Comparison of ENCODE assay signal across 20 mouse cellular contexts in genomic region chr1:23834819-23835218, GRCm38 (mm10).
DNase-seq lines count a peak whose midpoint lies in the region; ATAC-seq lines count a peak whose summit lies in the region.
"Had no signal": no experiment of that assay in that cellular context is flagged by ENCODE, and none has a peak within 500 bp of the region (broad histone marks: within the 10 kb centered on the region; RNA-seq: fewer than 3 reads in every experiment).

No protein-coding gene starts in this region.

- peak; percentile 57 to 67 for DNase-seq in cerebellum, postnatal 10 days
- DNase-seq in cerebellum, adult 11 months = no peak
- DNase-seq in left cerebral cortex, postnatal 4 days = peak; percentile 46
- DNase-seq in left cerebral cortex, adult 8-10 months (ENCODE audit: low spot score in 2 of 2) = no peak
- DNase-seq in kidney, postnatal 10 days = no peak
- DNase-seq in adrenal gland, postnatal 4 days (ENCODE audit: low spot score in 2 of 2) = no peak
- DNase-seq: cerebellum, postnatal 25 days; gastrocnemius, postnatal 36 days; liver, postnatal 0 days; lung, postnatal 4 days; thymus, postnatal 4 days had no signal

- intact Hi-C loops in left cerebral cortex, postnatal 4 days (cut with DNase I) = no loop called here

- ATAC-seq in hindbrain, embryonic 16.5 days = peak; percentile 78
- ATAC-seq in midbrain, embryonic 16.5 days = peak; percentile 57
- ATAC-seq: inflammation-experienced regulatory T-cells, adult 6 months; liver, postnatal 0 days had no signal

- H3K9ac ChIP-seq in hindbrain, embryonic 16.5 days (ENCODE audit: low read depth, low read length) = no peak overlapping the region
- no peak overlapping the region for H3K9ac ChIP-seq in midbrain, embryonic 16.5 days (ENCODE audit: low read depth, low read length)
- H3K9ac ChIP-seq: embryonic facial prominence, embryonic 12.5 days; heart, embryonic 15.5 days; kidney, embryonic 15.5 days; liver, postnatal 0 days had no signal

- no peaks in the 10 kb centered on the region for H3K27me3 ChIP-seq in hindbrain, embryonic 16.5 days (replicated peaks; ENCODE audit: control insufficient read depth, insufficient read depth, low read length)
- H3K27me3 ChIP-seq in midbrain, embryonic 16.5 days (ENCODE audit: control insufficient read depth, insufficient read depth, low read depth, low read length) = no peaks in the 10 kb centered on the region
- H3K27me3 ChIP-seq: CH12.LX; embryonic facial prominence, embryonic 12.5 days; heart, embryonic 15.5 days; kidney, embryonic 15.5 days had no signal

- no peaks in the 10 kb centered on the region for H3K36me3 ChIP-seq in hindbrain, embryonic 16.5 days (ENCODE audit: control insufficient read depth, insufficient read depth, low read length)
- 0 out of 2 replicates have a peak, but pooled peaks cover 5% of the 10 kb centered on the region for H3K36me3 ChIP-seq in midbrain, embryonic 16.5 days (ENCODE audit: control insufficient read depth, insufficient read depth, low read length)
- H3K36me3 ChIP-seq: embryonic facial prominence, embryonic 12.5 days; heart, embryonic 15.5 days; kidney, embryonic 15.5 days had no signal

- WGBS in hindbrain, embryonic 16.5 days = 25% methylated on average over 9 of the region's 9 CpGs
- 43% methylated on average over 9 of the region's 9 CpGs for WGBS in midbrain, embryonic 16.5 days

- H3K9me3 ChIP-seq in hindbrain, embryonic 16.5 days (ENCODE audit: control insufficient read depth, low read length) = no peaks in the 10 kb centered on the region
- no peaks in the 10 kb centered on the region for H3K9me3 ChIP-seq in midbrain, embryonic 16.5 days (replicated peaks; ENCODE audit: control insufficient read depth, low read length, poor library complexity, severe bottlenecking)
- H3K9me3 ChIP-seq: embryonic facial prominence, embryonic 12.5 days; heart, embryonic 15.5 days; kidney, embryonic 15.5 days had no signal

- H3K4me1 ChIP-seq in hindbrain, embryonic 16.5 days (ENCODE audit: control insufficient read depth, insufficient read depth, low read depth, low read length) = peaks cover 2% of the 10 kb centered on the region
- peaks cover 4% of the 10 kb centered on the region; the same call in 1 of the 2 replicates for H3K4me1 ChIP-seq in midbrain, embryonic 16.5 days (ENCODE audit: control insufficient read depth, insufficient read depth, low read length)
- H3K4me1 ChIP-seq: embryonic facial prominence, embryonic 12.5 days; heart, embryonic 15.5 days; kidney, embryonic 15.5 days had no signal

- H3K27ac ChIP-seq in hindbrain, embryonic 16.5 days (ENCODE audit: low read depth, low read length) = no peak overlapping the region
- no peak overlapping the region for H3K27ac ChIP-seq in midbrain, embryonic 16.5 days (ENCODE audit: low read length)
- H3K27ac ChIP-seq: embryonic facial prominence, embryonic 12.5 days; heart, embryonic 15.5 days; kidney, embryonic 15.5 days; stomach, postnatal 0 days had no signal

- H3K4me2 ChIP-seq in hindbrain, embryonic 16.5 days (ENCODE audit: low read length) = no peak overlapping the region
- no peak overlapping the region for H3K4me2 ChIP-seq in midbrain, embryonic 16.5 days (ENCODE audit: low read length)
- H3K4me2 ChIP-seq: embryonic facial prominence, embryonic 12.5 days; heart, embryonic 15.5 days; kidney, embryonic 15.5 days had no signal

- no peak overlapping the region for H3K4me3 ChIP-seq in hindbrain, embryonic 16.5 days (ENCODE audit: low read length)
- no peak overlapping the region for H3K4me3 ChIP-seq in midbrain, embryonic 16.5 days (ENCODE audit: low read depth, low read length)
- H3K4me3 ChIP-seq: embryonic facial prominence, embryonic 12.5 days; heart, embryonic 15.5 days; kidney, embryonic 15.5 days; myocyte had no signal

Comparison
In these comparisons a context has a peak if more than half of its experiments do, and no peak if none do; other contexts are left out.
1. DNase-seq: peak in cerebellum, postnatal 10 days (2 of 2) and left cerebral cortex, postnatal 4 days (single experiment); none in cerebellum, adult 11 months (single experiment), left cerebral cortex, adult 8-10 months (0 of 2), kidney, postnatal 10 days (single experiment) and adrenal gland, postnatal 4 days (0 of 2).